Mouse (Mus musculus) forebrain, embryonic 14.5 days (tissue): ENCODE data around the gene Tor4a. TPM values are rescaled to one million over a fixed set of nuclear protein-coding genes. Genes with fewer than 3 reads are reported as not detected.

ENCODE experiments used
- ATAC-seq: fragments of 200-750 bp; cut with Nextera tagmentation; 2 replicates; pipeline ENCODE4 v1.8.0; 2017; ENCODE audit warnings: mild to moderate bottlenecking, moderate library complexity
- DNase-seq: peaks from one replicate; pipeline ENCODE4 v3.0.0-alpha.2; 2015; ENCODE audit warnings: low spot score
- H3K27ac ChIP-seq: fragments of 300-500 bp; sonication (generic); 2 replicates; pipeline ENCODE4 v1.5.1; 2014; ENCODE audit warnings: low read depth, mild to moderate bottlenecking, control low read depth, low read length, moderate library complexity
- H3K27me3 ChIP-seq: fragments of 300-500 bp; sonication (generic); replicated peaks from 2 replicates; pipeline ENCODE4 v1.6.1; 2014; ENCODE audit warnings: low read length, control low read depth, mixed read lengths; ENCODE audit not compliant: control insufficient read depth, insufficient read depth
- H3K36me3 ChIP-seq: fragments of 300-500 bp; sonication (generic); 2 replicates; pipeline ENCODE4 v1.6.1; 2014; ENCODE audit warnings: low read length, control low read depth; ENCODE audit not compliant: control insufficient read depth, insufficient read depth
- H3K4me1 ChIP-seq: fragments of 300-500 bp; sonication (generic); 2 replicates; pipeline ENCODE4 v1.6.1; 2014; ENCODE audit warnings: antibody characterized with exemption, low read length, control low read depth; ENCODE audit not compliant: control insufficient read depth, insufficient read depth
- H3K4me2 ChIP-seq: fragments of 300-500 bp; sonication (generic); 2 replicates; pipeline ENCODE4 v1.6.1; 2014; ENCODE audit warnings: mild to moderate bottlenecking, control low read depth, low read length
- H3K4me3 ChIP-seq: fragments of 300-500 bp; sonication (generic); 2 replicates; pipeline ENCODE4 v1.5.1; 2014; ENCODE audit warnings: low read depth, low read length, control low read depth
- H3K9ac ChIP-seq: fragments of 300-500 bp; sonication (generic); 2 replicates; pipeline ENCODE4 v1.6.1; 2014; ENCODE audit warnings: mild to moderate bottlenecking, low read length, control low read depth, moderate library complexity
- H3K9me3 ChIP-seq: fragments of 300-500 bp; sonication (generic); replicated peaks from 2 replicates; pipeline ENCODE4 v1.6.1; 2016; ENCODE audit warnings: low read length, control low read depth, mixed read lengths; ENCODE audit not compliant: control insufficient read depth
- WGBS: fragments of 180-500 bp; shearing (Covaris S2); extraction: QIAGEN DNeasy Blood & Tissue Kit; methylation state at CpG from one replicate; pipeline ENCODE4 v1.1.7; 2014; 5-methylcytosine and 5-hydroxymethylcytosine counted together
- polyA plus RNA-seq: library from polyadenylated mRNA; unstranded; fragments of >200 nt; fragmentation: Nextera tagmentation; extraction: Ambion mirVana; gene quantifications from 2 replicates; pipeline ENCODE4 v1.2.1, GENCODE M21; 2014

The Tor4a gene
- polyA plus RNA-seq, 1 experiment from 2014 or later = 0.97 TPM

DNA sequence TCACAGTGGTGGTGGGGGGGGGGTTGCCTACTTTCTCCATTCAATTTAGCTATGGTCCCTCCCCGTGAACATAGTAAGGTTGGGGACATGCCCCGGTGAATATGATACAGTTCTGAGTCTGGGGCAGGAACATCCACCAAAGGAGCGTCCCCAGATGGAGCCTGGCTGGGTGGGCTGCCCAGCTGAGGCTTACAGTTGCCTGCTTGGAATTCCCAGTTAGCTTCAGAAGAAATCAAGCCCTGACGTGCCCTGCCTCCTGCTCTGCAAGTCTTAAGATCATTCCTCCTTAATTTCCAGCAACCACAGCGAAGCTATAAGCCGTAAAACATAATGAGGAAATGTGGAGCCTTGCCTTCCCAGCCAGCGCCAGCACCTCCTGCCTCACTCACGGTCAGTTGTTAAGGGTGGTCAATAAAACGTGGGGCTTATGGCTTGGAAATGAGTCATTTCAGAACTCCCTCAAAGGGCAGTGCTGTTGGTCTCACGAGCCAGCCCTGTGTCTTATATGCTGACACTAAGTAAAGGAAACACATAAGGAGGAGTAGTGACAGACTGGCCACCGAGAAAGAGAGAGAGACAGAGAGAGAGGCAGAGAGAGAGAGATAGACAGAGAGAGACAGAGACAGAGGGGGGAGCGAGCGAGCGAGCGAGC, 17.0 kb downstream of the Tor4a start:
- no peaks in the 10 kb centered on the region for H3K9me3 ChIP-seq
- 30% methylated on average over 15 of the region's 15 CpGs for WGBS

DNA sequence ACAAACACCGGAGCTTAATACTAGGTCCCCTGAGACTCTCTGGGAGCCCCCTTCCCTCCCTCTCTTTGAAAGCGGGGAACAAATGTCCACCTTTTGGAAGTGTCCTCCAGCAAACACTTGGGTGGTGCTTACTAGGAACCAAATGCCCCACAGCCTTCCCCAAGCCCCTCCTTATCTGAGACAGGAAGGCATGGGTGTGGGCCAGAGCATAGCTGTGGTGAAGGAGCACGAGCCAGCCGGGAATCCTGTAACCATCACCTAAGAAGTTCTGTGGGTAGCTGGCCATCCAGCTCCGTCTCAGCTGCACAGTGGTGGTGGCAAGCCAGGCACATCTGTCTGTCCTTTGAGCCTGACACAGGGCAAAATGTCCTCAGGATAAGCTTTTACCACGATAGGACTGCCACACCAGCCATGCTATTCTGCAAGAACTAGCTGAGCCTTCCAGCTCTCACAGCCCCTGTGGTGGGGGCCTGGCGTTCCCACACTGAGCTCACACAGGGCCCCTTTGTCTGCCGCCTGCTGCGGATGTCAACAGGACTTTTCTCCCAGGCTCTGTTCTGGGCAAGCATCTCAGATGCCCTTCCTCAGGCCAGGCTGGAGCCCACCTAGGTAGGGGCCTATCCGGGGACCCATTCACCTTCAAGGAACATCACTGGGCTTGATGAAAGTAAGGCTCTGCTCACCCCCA, 18.3 kb downstream of the Tor4a start:
- no peak overlapping the region for H3K4me3 ChIP-seq
- peak; percentile 65 for DNase-seq
- ATAC-seq = 0 out of 2 replicates have a peak, but pooled peaks have one; percentile 9

More for the DNA sequence above, 17.0 kb downstream of the Tor4a start:
- H3K4me1 ChIP-seq = peaks cover 55% of the 10 kb centered on the region
- peak overlapping the region; percentile 74 for H3K4me2 ChIP-seq
- peaks cover 3% of the 10 kb centered on the region; the same call in 1 of the 2 replicates for H3K36me3 ChIP-seq
- no peak for ATAC-seq
- H3K4me3 ChIP-seq = peak overlapping the region; percentile 82
- DNase-seq = no peak
- peak overlapping the region; percentile 47; the same call in 1 of the 2 replicates for H3K9ac ChIP-seq
- H3K27me3 ChIP-seq = no peaks in the 10 kb centered on the region
- peak overlapping the region; percentile 78 for H3K27ac ChIP-seq

DNA sequence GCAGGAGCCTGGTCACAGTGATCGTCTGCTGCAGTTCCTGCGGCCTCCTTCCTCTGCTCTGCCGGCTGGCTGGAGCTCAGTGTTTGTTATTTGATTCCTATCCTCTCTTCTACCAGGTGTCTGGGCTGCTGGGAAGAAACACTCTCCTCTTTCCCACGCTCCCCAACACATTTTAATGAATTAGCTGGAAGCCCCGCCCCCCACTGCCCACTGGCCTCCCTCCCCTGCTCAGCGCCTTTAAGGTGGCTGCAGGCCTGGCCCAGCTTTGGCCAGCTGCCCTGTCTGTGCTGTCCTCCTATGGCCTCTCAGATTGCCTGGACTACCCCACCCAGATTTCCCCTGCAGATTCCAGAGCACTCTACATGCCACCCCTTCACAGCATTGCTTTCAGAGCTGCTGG, 19.0 kb downstream of the Tor4a start:
- peak; percentile 19 for ATAC-seq
- no peaks in the 10 kb centered on the region for H3K9me3 ChIP-seq
- peaks cover 43% of the 10 kb centered on the region for H3K4me1 ChIP-seq
- H3K27ac ChIP-seq = peak overlapping the region; percentile 75
- no peaks in the 10 kb centered on the region for H3K36me3 ChIP-seq
- no peaks in the 10 kb centered on the region for H3K27me3 ChIP-seq
- H3K4me3 ChIP-seq = no peak overlapping the region
- DNase-seq = peak; percentile 81
- H3K9ac ChIP-seq = peak overlapping the region; percentile 32
- H3K4me2 ChIP-seq = peak overlapping the region; percentile 29
- WGBS = 4% methylated on average over 5 of the region's 6 CpGs

More for the DNA sequence above, 18.3 kb downstream of the Tor4a start:
- H3K4me1 ChIP-seq = peaks cover 51% of the 10 kb centered on the region
- H3K9me3 ChIP-seq = no peaks in the 10 kb centered on the region
- 14% methylated on average over 10 of the region's 10 CpGs for WGBS
- no peaks in the 10 kb centered on the region for H3K27me3 ChIP-seq
- H3K27ac ChIP-seq = peak overlapping the region; percentile 75
- H3K9ac ChIP-seq = peak overlapping the region; percentile 32
- H3K36me3 ChIP-seq = no peaks in the 10 kb centered on the region
- H3K4me2 ChIP-seq = peak overlapping the region; percentile 29

DNA sequence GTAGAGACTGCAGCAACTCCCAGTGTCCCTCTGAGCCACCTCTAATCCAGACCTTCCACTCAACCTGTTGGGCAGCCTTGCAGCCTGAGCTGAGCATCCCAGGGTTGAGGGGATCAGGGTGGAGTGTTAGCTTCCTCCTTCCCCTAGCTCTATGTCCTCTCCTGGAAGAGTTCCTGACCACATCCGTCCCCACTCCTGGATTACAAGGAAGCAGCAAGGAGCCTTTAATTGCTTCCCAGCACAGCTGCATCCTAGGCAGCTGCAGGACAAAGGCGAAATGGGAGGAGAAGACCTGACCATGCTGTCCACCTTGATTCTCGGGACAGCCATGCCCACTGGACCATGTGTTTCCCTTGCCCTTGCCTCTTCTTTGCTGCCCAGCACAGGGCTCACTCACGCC, 19.6 kb downstream of the Tor4a start:
- Histone ChIP-seq H3K4me2 (peak overlapping the region; percentile 29), H3K9ac (peak overlapping the region; percentile 26; the same call in 1 of the 2 replicates), H3K27ac (peak overlapping the region; percentile 75), H3K9me3 (no peaks in the 10 kb centered on the region), H3K4me3 (no peak overlapping the region), H3K27me3 (no peaks in the 10 kb centered on the region), H3K4me1 (peaks cover 41% of the 10 kb centered on the region), H3K36me3 (no peaks in the 10 kb centered on the region)
- WGBS = 24% methylated on average over 4 of the region's 4 CpGs
- ATAC-seq = no peak
- no peak for DNase-seq

DNA sequence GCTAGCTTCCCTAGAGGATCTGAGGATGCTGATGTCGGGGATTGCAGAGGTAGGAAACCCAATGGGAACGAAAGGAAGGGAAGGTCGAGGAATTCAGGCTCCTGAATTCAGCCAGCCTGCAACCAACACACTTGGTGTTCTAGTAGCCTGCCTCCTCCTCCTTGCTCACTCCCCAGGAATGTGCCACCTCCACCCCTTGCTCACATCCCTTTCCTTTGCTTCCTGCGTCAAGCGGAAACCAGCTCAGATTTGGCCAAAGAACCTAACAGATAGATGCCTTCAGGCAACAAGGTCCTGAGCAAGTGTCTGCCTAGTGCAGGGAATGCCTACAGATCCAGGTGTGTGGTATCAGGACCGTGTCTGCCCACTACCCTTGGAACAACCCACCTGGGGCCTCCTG, 20.1 kb downstream of the Tor4a start:
- Histone ChIP-seq H3K9ac (no peak overlapping the region), H3K27ac (peak overlapping the region; percentile 75; the same call in 1 of the 2 replicates), H3K4me1 (peaks cover 41% of the 10 kb centered on the region), H3K27me3 (no peaks in the 10 kb centered on the region), H3K9me3 (no peaks in the 10 kb centered on the region), H3K4me3 (no peak overlapping the region), H3K4me2 (peak overlapping the region; percentile 29), H3K36me3 (no peaks in the 10 kb centered on the region)
- no peak for ATAC-seq
- WGBS = 72% methylated on average over 6 of the region's 6 CpGs
- no peak for DNase-seq

DNA sequence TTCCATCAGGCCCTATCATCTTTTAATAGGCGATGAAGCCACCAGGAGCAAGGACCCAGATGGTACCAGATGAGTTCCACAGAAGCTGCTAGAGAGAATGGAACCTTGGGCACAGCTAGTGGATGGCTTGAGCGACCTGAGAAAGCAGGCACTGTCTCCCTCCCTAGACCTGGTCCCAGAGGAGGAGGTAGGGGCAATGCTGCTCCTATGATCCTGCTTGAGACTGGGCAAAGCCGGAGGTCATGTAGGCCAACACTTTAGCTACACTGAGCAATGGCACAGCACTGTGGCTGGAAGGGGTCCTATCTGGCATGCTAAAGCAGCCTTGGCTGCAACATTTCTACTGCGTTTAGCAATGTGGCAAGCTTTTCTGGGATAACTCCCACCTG, 21.0 kb downstream of the Tor4a start:
- ATAC-seq (no peak), DNase-seq (no peak)
- no peak overlapping the region for H3K4me3 ChIP-seq
- no peak overlapping the region for H3K27ac ChIP-seq
- no peak overlapping the region for H3K9ac ChIP-seq
- 84% methylated on average over 4 of the region's 4 CpGs for WGBS
- no peaks in the 10 kb centered on the region for H3K27me3 ChIP-seq
- no peaks in the 10 kb centered on the region for H3K36me3 ChIP-seq
- H3K9me3 ChIP-seq = no peaks in the 10 kb centered on the region
- H3K4me2 ChIP-seq = no peak overlapping the region
- H3K4me1 ChIP-seq = peaks cover 41% of the 10 kb centered on the region

DNA sequence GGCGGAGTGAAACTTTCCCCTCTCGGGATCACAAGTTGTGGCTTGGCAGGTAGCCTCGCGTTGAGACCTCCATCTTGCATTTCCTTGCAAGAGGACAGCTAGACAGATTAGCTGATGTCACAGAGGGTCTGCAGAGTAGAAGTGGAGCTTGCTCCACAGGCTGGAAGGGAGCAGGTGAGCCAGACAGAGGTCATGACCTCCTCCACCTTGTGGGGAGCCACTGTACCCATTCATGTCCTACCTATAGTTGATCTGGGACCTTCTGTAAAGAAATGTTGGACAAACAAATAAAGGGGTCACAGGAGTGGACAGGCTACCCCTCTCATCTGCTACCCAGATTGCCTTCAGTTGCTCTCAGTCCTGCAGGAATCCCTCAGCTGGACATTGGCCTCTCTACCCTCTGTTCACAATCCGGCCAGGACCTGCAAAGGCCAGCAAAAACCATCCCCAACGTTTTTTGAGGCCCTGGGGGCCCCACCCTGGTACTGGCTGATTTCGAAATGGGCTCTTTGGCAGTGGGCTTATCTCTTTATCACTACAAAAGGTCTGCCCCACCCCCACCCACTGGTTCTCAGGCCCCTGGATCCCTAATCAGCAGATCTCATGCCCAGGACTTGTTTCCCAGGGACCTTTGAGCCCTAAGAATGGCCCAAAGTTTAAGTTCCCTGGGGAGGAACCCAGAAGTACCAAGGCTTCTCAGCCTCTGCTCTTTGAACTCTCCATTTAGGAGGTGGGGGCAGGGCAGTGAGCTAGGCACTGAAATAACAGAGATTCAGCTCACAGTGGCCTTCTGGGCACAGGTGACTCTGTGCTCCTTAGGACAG, 21.6 kb downstream of the Tor4a start:
- ATAC-seq (no peak), DNase-seq (no peak)
- H3K4me2 ChIP-seq = no peak overlapping the region
- H3K9ac ChIP-seq = no peak overlapping the region
- peaks cover 40% of the 10 kb centered on the region for H3K4me1 ChIP-seq
- WGBS = 58% methylated on average over 7 of the region's 7 CpGs
- H3K4me3 ChIP-seq = no peak overlapping the region
- H3K27ac ChIP-seq = no peak overlapping the region
- no peaks in the 10 kb centered on the region for H3K36me3 ChIP-seq
- no peaks in the 10 kb centered on the region for H3K9me3 ChIP-seq
- H3K27me3 ChIP-seq = no peaks in the 10 kb centered on the region

DNA sequence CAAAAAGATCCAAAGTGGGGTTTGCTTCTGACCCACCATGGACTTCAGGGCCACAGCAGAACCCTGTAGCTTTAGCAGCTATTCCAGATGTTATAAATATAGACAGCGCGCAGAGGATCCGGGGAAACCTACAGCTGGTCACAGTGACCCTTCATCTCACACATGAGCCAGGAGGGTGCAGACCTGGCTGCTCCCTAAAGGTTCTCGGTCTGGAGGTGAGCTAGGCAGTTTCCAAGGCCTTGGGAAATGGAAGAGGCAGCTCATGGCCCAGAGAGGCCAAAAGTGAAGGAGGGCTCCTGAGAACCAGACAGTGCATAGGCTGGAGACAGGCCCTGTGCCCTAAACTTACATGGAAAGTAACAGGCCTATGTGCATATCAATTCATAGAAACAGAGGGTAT, 22.9 kb downstream of the Tor4a start:
- 95% methylated on average over 4 of the region's 4 CpGs for WGBS
- Histone ChIP-seq H3K27ac (no peak overlapping the region), H3K4me2 (no peak overlapping the region), H3K36me3 (no peaks in the 10 kb centered on the region), H3K9me3 (no peaks in the 10 kb centered on the region), H3K4me1 (peaks cover 41% of the 10 kb centered on the region), H3K9ac (no peak overlapping the region), H3K4me3 (no peak overlapping the region), H3K27me3 (no peaks in the 10 kb centered on the region)
- ATAC-seq (no peak), DNase-seq (no peak)
